Mouse (Mus musculus) ES-E14 (cell line): ENCODE measurements at regions not wholly inside any gene's neighbourhood (a gene's known extent, or its start where the extent isn't known, plus 50 kb on each side); places are given as distances from the start of the nearest gene placed in this dataset.

Experiments
- DNase-seq: peaks from one replicate; pipeline ENCODE4 v3.0.0-alpha.2; 2013; ENCODE audit warnings: low read depth, low spot score
- H3K27ac ChIP-seq: 2 replicates; pipeline ENCODE4 v1.5.1; 2012; ENCODE audit warnings: low read depth, mild to moderate bottlenecking, low read length, moderate library complexity, mixed read lengths; ENCODE audit not compliant: poor library complexity, insufficient read depth, severe bottlenecking
- H3K36me3 ChIP-seq: 2 replicates; pipeline ENCODE4 v1.6.1; 2012; ENCODE audit warnings: mild to moderate bottlenecking, low read length, moderate library complexity, mixed read lengths; ENCODE audit not compliant: control insufficient read depth, poor library complexity, insufficient read depth, severe bottlenecking
- H3K4me1 ChIP-seq, 2 experiments: fragments of 150-350 bp in 1 of 2; sonication (generic) in 1 of 2; 2 replicates each; pipeline ENCODE4 v1.6.1; 2012; ENCODE audit warnings: low read length in 2 of 2, mild to moderate bottlenecking in 1 of 2, mixed read lengths in 1 of 2; ENCODE audit not compliant: control insufficient read depth in 2 of 2, insufficient read depth in 2 of 2, poor library complexity in 1 of 2
- H3K4me3 ChIP-seq, 2 experiments: fragments of 150-350 bp in 1 of 2; sonication (generic) in 1 of 2; 2 replicates each; pipeline ENCODE4 v1.5.1; 2012; ENCODE audit warnings: low read length in 2 of 2, low read depth in 1 of 2, mild to moderate bottlenecking in 1 of 2, mixed read lengths in 1 of 2; ENCODE audit not compliant: insufficient read depth in 1 of 2, poor library complexity in 1 of 2, severe bottlenecking in 1 of 2
- H3K9ac ChIP-seq: 2 replicates; pipeline ENCODE4 v1.6.1; 2012; ENCODE audit warnings: low read depth, mild to moderate bottlenecking, low read length, mixed read lengths; ENCODE audit not compliant: poor library complexity, insufficient read depth, severe bottlenecking
- H3K9me3 ChIP-seq: fragments of 150-350 bp; sonication (generic); 2 replicates; pipeline ENCODE4 v1.6.1; 2012; ENCODE audit warnings: low read depth, mild to moderate bottlenecking, low read length; ENCODE audit not compliant: control insufficient read depth, insufficient read depth
- CHD2 ChIP-seq: IDR thresholded peaks from 2 replicates; pipeline ENCODE4 v1.6.1; 2014; ENCODE audit warnings: mild to moderate bottlenecking, low read depth, low read length, inconsistent platforms
- HCFC1 ChIP-seq: IDR thresholded peaks from 2 replicates; pipeline ENCODE4 v1.6.1; 2012; ENCODE audit warnings: low read length, inconsistent platforms, borderline replicate concordance; ENCODE audit not compliant: insufficient read depth
- MAFK ChIP-seq: IDR thresholded peaks from 2 replicates; pipeline ENCODE4 v1.6.1; 2014; ENCODE audit warnings: mild to moderate bottlenecking, low read depth, low read length, inconsistent platforms; ENCODE audit not compliant: insufficient read depth
- ZC3H11A ChIP-seq: IDR thresholded peaks from 2 replicates; pipeline ENCODE4 v1.6.1; 2012; ENCODE audit warnings: low read depth, mild to moderate bottlenecking, inconsistent platforms, low read length, borderline replicate concordance
- ZNF384 ChIP-seq: IDR thresholded peaks from 2 replicates; pipeline ENCODE4 v1.6.1; 2012; ENCODE audit warnings: low read depth, low read length, inconsistent platforms
- in situ Hi-C, 2 experiments: fragments of 600-800 bp; cut with MboI; formaldehyde crosslinking; loops; one replicate each; pipeline ENCODE4 v1.15.1; 2025; ENCODE audit warnings: low sequenced_read_pairs in 2 of 2, inconsistent platforms in 1 of 2; ENCODE audit not compliant: unreplicated experiment in 2 of 2

GRCm38 (mm10) chr9:34395839-34396804 lies 89.6 kb upstream of the Kirrel3 start:
- DNase-seq: no peak
- TF ChIP-seq HCFC1 (no peak), CHD2 (no peak), ZNF384 (no peak)
- H3K27ac ChIP-seq: no peak overlapping the region
- in situ Hi-C loops: no loop called here
- no peaks in the 10 kb centered on the region for H3K4me1 ChIP-seq
- H3K9ac ChIP-seq: no peak overlapping the region
- no peaks in the 10 kb centered on the region for H3K9me3 ChIP-seq
- H3K36me3 ChIP-seq: no peaks in the 10 kb centered on the region
- H3K4me3 ChIP-seq: no peak overlapping the region

GRCm38 (mm10) chr9:34411699-34412098 lies 74.0 kb upstream of the Kirrel3 start:
- TF ChIP-seq MAFK (no peak), ZNF384 (no peak), HCFC1 (no peak), CHD2 (no peak), ZC3H11A (no peak)
- Histone ChIP-seq H3K36me3 (no peaks in the 10 kb centered on the region), H3K9me3 (no peaks in the 10 kb centered on the region), H3K4me3 (no peak overlapping the region), H3K27ac (no peak overlapping the region), H3K9ac (no peak overlapping the region), H3K4me1 (no peaks in the 10 kb centered on the region)
- in situ Hi-C loops: no loop called here
- no peak for DNase-seq

- Histone ChIP-seq H3K9me3 (no peaks in the 10 kb centered on the region), H3K27ac (no peak overlapping the region), H3K4me3 (no peak overlapping the region), H3K4me1 (no peaks in the 10 kb centered on the region), H3K36me3 (no peaks in the 10 kb centered on the region), H3K9ac (no peak overlapping the region)
- in situ Hi-C loops: no loop called here
- TF ChIP-seq ZNF384: no peak
- TF ChIP-seq CHD2: no peak
- TF ChIP-seq MAFK: no peak
- TF ChIP-seq HCFC1: no peak
- no peak for TF ChIP-seq ZC3H11A
- no peak for DNase-seq
These were observed 69.5 kb upstream of the Kirrel3 start for GRCm38 (mm10) chr9:34416153-34416552.

- no peak overlapping the region for H3K9ac ChIP-seq
- no peaks in the 10 kb centered on the region for H3K36me3 ChIP-seq
- no peaks in the 10 kb centered on the region for H3K4me1 ChIP-seq
- no peak overlapping the region for H3K4me3 ChIP-seq
- TF ChIP-seq MAFK (no peak), ZNF384 (no peak), CHD2 (no peak), HCFC1 (no peak), ZC3H11A (no peak)
- in situ Hi-C loops: no loop called here
- no peak for DNase-seq
- no peak overlapping the region for H3K27ac ChIP-seq
- H3K9me3 ChIP-seq: no peaks in the 10 kb centered on the region
These were observed 67.6 kb upstream of the Kirrel3 start for GRCm38 (mm10) chr9:34418100-34418499.
